Mouse (Mus musculus) limb, embryonic 14.5 days (tissue): ENCODE measurements around the gene Adh7. TPM values are rescaled to one million over a fixed set of nuclear protein-coding genes. Genes with fewer than 3 reads are reported as not detected.

Experiments
- ATAC-seq: fragments of 200-750 bp; cut with Nextera tagmentation; 2 replicates; pipeline ENCODE4 v1.8.0; 2017; ENCODE audit warnings: low read depth, moderate number of reproducible peaks, moderate TSS enrichment; ENCODE audit not compliant: low FRiP score
- DNase-seq: peaks from one replicate; pipeline ENCODE4 v3.0.0-alpha.2; 2015; ENCODE audit warnings: low spot score
- H3K27ac ChIP-seq: fragments of 300-500 bp; sonication (generic); replicated peaks from 2 replicates; pipeline ENCODE4 v1.5.1; 2014; ENCODE audit warnings: low read depth, mild to moderate bottlenecking, low read length, moderate library complexity, mixed read lengths
- H3K27me3 ChIP-seq: fragments of 300-500 bp; sonication (generic); 2 replicates; pipeline ENCODE4 v1.6.1; 2014; ENCODE audit warnings: low read length, mixed read lengths; ENCODE audit not compliant: control insufficient read depth, insufficient read depth
- H3K36me3 ChIP-seq: fragments of 300-500 bp; sonication (generic); 2 replicates; pipeline ENCODE4 v1.6.1; 2014; ENCODE audit warnings: mild to moderate bottlenecking, low read length, moderate library complexity, mixed read lengths; ENCODE audit not compliant: control insufficient read depth, insufficient read depth
- H3K4me1 ChIP-seq: fragments of 300-500 bp; sonication (generic); 2 replicates; pipeline ENCODE4 v1.6.1; 2014; ENCODE audit warnings: antibody characterized with exemption, low read length, mixed read lengths; ENCODE audit not compliant: control insufficient read depth, insufficient read depth
- H3K4me2 ChIP-seq: fragments of 300-500 bp; sonication (generic); replicated peaks from 2 replicates; pipeline ENCODE4 v1.6.1; 2014; ENCODE audit warnings: low read depth, mild to moderate bottlenecking, low read length, moderate library complexity; ENCODE audit not compliant: severe bottlenecking
- H3K4me3 ChIP-seq: fragments of 300-500 bp; sonication (generic); replicated peaks from 2 replicates; pipeline ENCODE4 v1.5.1; 2014; ENCODE audit warnings: low read length
- H3K9ac ChIP-seq: fragments of 300-500 bp; sonication (generic); 2 replicates; pipeline ENCODE4 v1.6.1; 2014; ENCODE audit warnings: mild to moderate bottlenecking, low read depth, low read length, moderate library complexity; ENCODE audit not compliant: severe bottlenecking
- H3K9me3 ChIP-seq: fragments of 300-500 bp; sonication (generic); 2 replicates; pipeline ENCODE4 v1.6.1; 2016; ENCODE audit warnings: low read length; ENCODE audit not compliant: control insufficient read depth
- POLR2A ChIP-seq: fragments of 200-500 bp; IDR thresholded peaks from 2 replicates; pipeline ENCODE4 v1.8.0; 2012; ENCODE audit warnings: inconsistent platforms, mild to moderate bottlenecking, moderate library complexity, borderline replicate concordance; ENCODE audit not compliant: insufficient read depth, insufficient read length; ENCODE audit errors: extremely low read depth
- WGBS: fragments of 180-500 bp; shearing (Covaris S2); extraction: QIAGEN DNeasy Blood & Tissue Kit; methylation state at CpG from one replicate; pipeline ENCODE4 v1.1.7; 2014; 5-methylcytosine and 5-hydroxymethylcytosine counted together
- polyA plus RNA-seq, 2 experiments: library from polyadenylated mRNA; depleted of rRNA in 1 of 2; stranded (reverse) in 1 of 2; unstranded in 1 of 2; fragments of >200 nt; fragmentation: Nextera tagmentation in 1 of 2; extraction: Ambion mirVana in 1 of 2; gene quantifications; 2 replicates each; pipeline versions ENCODE4 v1.2.1 to v1.2.3; 2012 to 2014

Adh7 gene
- polyA plus RNA-seq (2012; rRNA removed), result 0.64 and 0.77 TPM in 2 replicates
- polyA plus RNA-seq (2014; fragmentation: Nextera tagmentation; extraction: Ambion mirVana), result 1.9 TPM in 2 replicates

- Histone ChIP-seq H3K4me1 (no peaks in the 10 kb centered on the region), H3K9me3 (0 out of 2 replicates have a peak, but pooled peaks cover 3% of the 10 kb centered on the region), H3K27ac (0 out of 2 replicates have a peak within 1 kb of the TSS, but pooled peaks have one; percentile 27), H3K4me2 (no peak within 1 kb of the TSS), H3K36me3 (no peaks in the 10 kb centered on the region), H3K4me3 (no peak within 1 kb of the TSS), H3K27me3 (no peaks in the 10 kb centered on the region), H3K9ac (no peak within 1 kb of the TSS)
- ATAC-seq (no peak), DNase-seq (peak; percentile 42)
- 56% methylated on average over 10 of the region's 10 CpGs for WGBS
- no peak for TF ChIP-seq POLR2A
Measured at GRCm38 (mm10) chr3:138217631-138218264, at the start of gene Adh7. Adh7 (plus strand) TSS chr3:138217760.

GRCm38 (mm10) chr3:138173291-138173690 is 44.3 kb upstream of the Adh7 start:
- 81% methylated on average over 10 of the region's 10 CpGs for WGBS

GRCm38 (mm10) chr3:138175551-138175950 is 42.0 kb upstream of the Adh7 start:
- WGBS, result 83% methylated on average over 6 of the region's 6 CpGs
- Histone ChIP-seq H3K36me3 (no peaks in the 10 kb centered on the region), H3K4me1 (no peaks in the 10 kb centered on the region), H3K9ac (no peak overlapping the region), H3K9me3 (no peaks in the 10 kb centered on the region), H3K27me3 (no peaks in the 10 kb centered on the region), H3K4me3 (no peak overlapping the region), H3K27ac (no peak overlapping the region), H3K4me2 (no peak overlapping the region)
- no peak for TF ChIP-seq POLR2A
- no peak for DNase-seq
- no peak for ATAC-seq

More at GRCm38 (mm10) chr3:138173291-138173690, 44.3 kb upstream of the Adh7 start:
- no peaks in the 10 kb centered on the region for H3K4me1 ChIP-seq
- ATAC-seq (no peak), DNase-seq (no peak)
- no peak for TF ChIP-seq POLR2A
- H3K9ac ChIP-seq, result no peak overlapping the region
- no peak overlapping the region for H3K27ac ChIP-seq
- no peak overlapping the region for H3K4me3 ChIP-seq
- no peaks in the 10 kb centered on the region for H3K36me3 ChIP-seq
- no peaks in the 10 kb centered on the region for H3K9me3 ChIP-seq
- no peaks in the 10 kb centered on the region for H3K27me3 ChIP-seq
- H3K4me2 ChIP-seq, result no peak overlapping the region

GRCm38 (mm10) chr3:138182019-138182418 is 35.5 kb upstream of the Adh7 start:
- Histone ChIP-seq H3K4me3 (no peak overlapping the region), H3K9ac (no peak overlapping the region), H3K4me1 (no peaks in the 10 kb centered on the region), H3K36me3 (no peaks in the 10 kb centered on the region), H3K4me2 (no peak overlapping the region), H3K27me3 (no peaks in the 10 kb centered on the region), H3K27ac (no peak overlapping the region), H3K9me3 (no peaks in the 10 kb centered on the region)
- no peak for TF ChIP-seq POLR2A
- WGBS, result 84% methylated on average over 2 of the region's 2 CpGs
- no peak for DNase-seq
- no peak for ATAC-seq

- no peak for TF ChIP-seq POLR2A
- Histone ChIP-seq H3K4me1 (no peaks in the 10 kb centered on the region), H3K4me3 (no peak overlapping the region), H3K4me2 (no peak overlapping the region), H3K36me3 (no peaks in the 10 kb centered on the region), H3K27me3 (no peaks in the 10 kb centered on the region), H3K9me3 (no peaks in the 10 kb centered on the region), H3K27ac (no peak overlapping the region), H3K9ac (no peak overlapping the region)
- 87% methylated on average over 7 of the region's 7 CpGs for WGBS
- no peak for ATAC-seq
- DNase-seq, result no peak
Measured at GRCm38 (mm10) chr3:138183371-138183770, 34.2 kb upstream of the Adh7 start.
